8 mouse cellular contexts compared by ENCODE assay signal in genomic region chr11:98794469-98795014, GRCm38 (mm10). TPM values are rescaled to one million over a fixed set of nuclear protein-coding genes. Genes with fewer than 3 reads are reported as not detected.
DNase-seq lines count a peak whose midpoint lies in the region; ATAC-seq and TF ChIP-seq lines count a peak whose summit lies in the region.

No protein-coding gene starts in this region.

- no peaks in the 10 kb centered on the region for H3K27me3 ChIP-seq in thymus, adult 2 months (ENCODE audit: control insufficient read depth, insufficient read depth, low read length)
- no peaks in the 10 kb centered on the region for H3K27me3 ChIP-seq in forebrain, embryonic 15.5 days
- no peaks in the 10 kb centered on the region for H3K27me3 ChIP-seq in hindbrain, embryonic 10.5 days (ENCODE audit: insufficient read depth, poor library complexity, severe bottlenecking)
- no peaks in the 10 kb centered on the region for H3K27me3 ChIP-seq in megakaryocyte, embryonic 14.5 days (replicated peaks)

- peak overlapping the region; percentile 83 for H3K4me2 ChIP-seq in forebrain, embryonic 15.5 days (replicated peaks)

- under 1% methylated on average over 30 of the region's 30 CpGs for WGBS in thymus, adult 2 months
- under 1% methylated on average over 30 of the region's 30 CpGs for WGBS in forebrain, embryonic 15.5 days
- WGBS in hindbrain, embryonic 10.5 days: under 1% methylated on average over 30 of the region's 30 CpGs

- no peak for TF ChIP-seq CTCF in thymus, adult 2 months (IDR thresholded peaks at IDR 0.05; ENCODE audit: borderline replicate concordance, control insufficient read depth, extremely low read depth, insufficient read depth, low read length, poor library complexity)

- DNase-seq in thymus, adult 2 months: no peak
- DNase-seq in thymus, postnatal 14 days: no peak
- peak; percentile 78 for DNase-seq in cerebellum, adult 11 months
- no peak for DNase-seq in hindbrain, embryonic 10.5 days (ENCODE audit: low spot score)
- DNase-seq in layer of hippocampus, postnatal 10 days (ENCODE audit: low spot score in 2 of 2): peak; percentile 78 to 81
- peak; percentile 76 to 80 for DNase-seq in spleen, postnatal 10 days (ENCODE audit: low spot score in 2 of 2)

- H3K4me3 ChIP-seq in thymus, adult 2 months (ENCODE audit: control insufficient read depth, insufficient read depth, low read length): peak overlapping the region; percentile 100
- H3K4me3 ChIP-seq in forebrain, embryonic 15.5 days: peak overlapping the region; percentile 81
- peak overlapping the region; percentile 100 for H3K4me3 ChIP-seq in hindbrain, embryonic 10.5 days
- peak overlapping the region; percentile 99 for H3K4me3 ChIP-seq in megakaryocyte, embryonic 14.5 days (replicated peaks)

- H3K4me1 ChIP-seq in thymus, adult 2 months (replicated peaks; ENCODE audit: control insufficient read depth, insufficient read depth, low read length): peaks cover 15% of the 10 kb centered on the region
- peaks cover 42% of the 10 kb centered on the region for H3K4me1 ChIP-seq in forebrain, embryonic 15.5 days
- H3K4me1 ChIP-seq in hindbrain, embryonic 10.5 days (replicated peaks): peaks cover 58% of the 10 kb centered on the region
- peaks cover 71% of the 10 kb centered on the region for H3K4me1 ChIP-seq in megakaryocyte, embryonic 14.5 days

- TF ChIP-seq POLR2A in thymus, adult 2 months (IDR thresholded peaks at IDR 0.05; ENCODE audit: control insufficient read depth, extremely low read depth, insufficient read depth, low read length, poor library complexity): no peak

- H3K9me3 ChIP-seq in forebrain, embryonic 15.5 days: no peaks in the 10 kb centered on the region
- H3K9me3 ChIP-seq in hindbrain, embryonic 10.5 days: no peaks in the 10 kb centered on the region
- H3K9me3 ChIP-seq in megakaryocyte, embryonic 14.5 days: no peaks in the 10 kb centered on the region

- peak; percentile 64 for ATAC-seq in forebrain, embryonic 15.5 days (replicated peaks)

- peak overlapping the region; percentile 96 for H3K9ac ChIP-seq in forebrain, embryonic 15.5 days (replicated peaks)

- peaks cover 7% of the 10 kb centered on the region for H3K36me3 ChIP-seq in thymus, adult 2 months (ENCODE audit: control insufficient read depth, insufficient read depth, low read length)
- H3K36me3 ChIP-seq in forebrain, embryonic 15.5 days: peaks cover 7% of the 10 kb centered on the region
- H3K36me3 ChIP-seq in hindbrain, embryonic 10.5 days: peaks cover 24% of the 10 kb centered on the region
- H3K36me3 ChIP-seq in megakaryocyte, embryonic 14.5 days (replicated peaks; ENCODE audit: low read length): peaks cover 25% of the 10 kb centered on the region

- peak overlapping the region; percentile 79 for H3K27ac ChIP-seq in thymus, adult 2 months (ENCODE audit: control insufficient read depth, insufficient read depth, low read length)
- H3K27ac ChIP-seq in forebrain, embryonic 15.5 days (replicated peaks): peak overlapping the region; percentile 99
- H3K27ac ChIP-seq in hindbrain, embryonic 10.5 days: peak overlapping the region; percentile 100

RNA-seq across cellular contexts. Expression of gene Msl1, which starts 0.8 kb away (rescaled TPM):
- 50.3 and 66.0 TPM in 2 replicates for polyA plus RNA-seq in thymus, adult 2 months (2012; rRNA removed)
- 30.2 and 31.7 TPM in 2 replicates for polyA plus RNA-seq in forebrain, embryonic 15.5 days (2015; fragmentation: Nextera tagmentation; extraction: Ambion mirVana)
- polyA plus RNA-seq in hindbrain, embryonic 10.5 days (2016; fragmentation: Nextera tagmentation; extraction: Ambion mirVana): 24.4 and 25.2 TPM in 2 replicates
- total RNA-seq in layer of hippocampus, postnatal 10 days (2021): 100 to 1,000 TPM; 147 to 157 TPM
- polyA plus RNA-seq in megakaryocyte, embryonic 14.5 days (2012; ENCODE audit: insufficient read depth, low replicate concordance): 30.0 and 46.8 TPM in 2 replicates

RNA-seq across cellular contexts. Expression of gene Casc3, which starts 10.2 kb away (rescaled TPM):
- 66.5 and 72.2 TPM in 2 replicates for polyA plus RNA-seq in thymus, adult 2 months (2012; rRNA removed)
- 53.5 and 53.9 TPM in 2 replicates for polyA plus RNA-seq in forebrain, embryonic 15.5 days (2015; fragmentation: Nextera tagmentation; extraction: Ambion mirVana)
- polyA plus RNA-seq in hindbrain, embryonic 10.5 days (2016; fragmentation: Nextera tagmentation; extraction: Ambion mirVana): 49.5 and 55.9 TPM in 2 replicates
- 10 to 100 TPM; 65.8 to 66.3 TPM for total RNA-seq in layer of hippocampus, postnatal 10 days (2021)
- 10.6 and 13.2 TPM in 2 replicates for polyA plus RNA-seq in megakaryocyte, embryonic 14.5 days (2012; ENCODE audit: insufficient read depth, low replicate concordance)

RNA-seq across cellular contexts. Expression of gene Nr1d1, which starts 19.4 kb away (rescaled TPM):
- 34.4 and 37.7 TPM in 2 replicates for polyA plus RNA-seq in thymus, adult 2 months (2012; rRNA removed)
- 3.6 TPM in 2 replicates for polyA plus RNA-seq in forebrain, embryonic 15.5 days (2015; fragmentation: Nextera tagmentation; extraction: Ambion mirVana)
- polyA plus RNA-seq in hindbrain, embryonic 10.5 days (2016; fragmentation: Nextera tagmentation; extraction: Ambion mirVana): 1.2 and 1.5 TPM in 2 replicates
- total RNA-seq in layer of hippocampus, postnatal 10 days (2021): 10 to 100 TPM; 39.1 to 41.5 TPM
- 5.6 and 22.1 TPM in 2 replicates for polyA plus RNA-seq in megakaryocyte, embryonic 14.5 days (2012; ENCODE audit: insufficient read depth, low replicate concordance)

RNA-seq across cellular contexts. Expression of gene Rapgefl1, which starts 42.0 kb away (rescaled TPM):
- 8.5 and 11.6 TPM in 2 replicates for polyA plus RNA-seq in thymus, adult 2 months (2012; rRNA removed)
- 4.2 and 5.8 TPM in 2 replicates for polyA plus RNA-seq in forebrain, embryonic 15.5 days (2015; fragmentation: Nextera tagmentation; extraction: Ambion mirVana)
- 1.1 and 2.2 TPM in 2 replicates for polyA plus RNA-seq in hindbrain, embryonic 10.5 days (2016; fragmentation: Nextera tagmentation; extraction: Ambion mirVana)
- total RNA-seq in layer of hippocampus, postnatal 10 days (2021): 100 to 1,000 TPM; 148 to 154 TPM
- polyA plus RNA-seq in megakaryocyte, embryonic 14.5 days (2012; ENCODE audit: insufficient read depth, low replicate concordance): 0.29 TPM in 1 of 2 replicates, not detected in the other

RNA-seq across cellular contexts. Expression of gene Thra, which starts 54.1 kb away (rescaled TPM):
- polyA plus RNA-seq in thymus, adult 2 months (2012; rRNA removed): 36.8 and 41.5 TPM in 2 replicates
- 164 and 166 TPM in 2 replicates for polyA plus RNA-seq in forebrain, embryonic 15.5 days (2015; fragmentation: Nextera tagmentation; extraction: Ambion mirVana)
- 12.8 and 22.2 TPM in 2 replicates for polyA plus RNA-seq in hindbrain, embryonic 10.5 days (2016; fragmentation: Nextera tagmentation; extraction: Ambion mirVana)
- total RNA-seq in layer of hippocampus, postnatal 10 days (2021): 1,000 to 10,000 TPM; 1,331 to 1,411 TPM
- 37.6 and 38.9 TPM in 2 replicates for polyA plus RNA-seq in megakaryocyte, embryonic 14.5 days (2012; ENCODE audit: insufficient read depth, low replicate concordance)

Comparison
In these comparisons a context has a peak if more than half of its experiments do, and no peak if none do; other contexts are left out.
1. DNase-seq: peak in cerebellum, adult 11 months (single experiment), layer of hippocampus, postnatal 10 days (2 of 2) and spleen, postnatal 10 days (2 of 2); none in thymus, adult 2 months (single experiment), thymus, postnatal 14 days (single experiment) and hindbrain, embryonic 10.5 days (single experiment).
2. Peak in every context shown above with its lines, with median percentiles within 50 percentile points of each other: H3K27ac ChIP-seq and H3K4me3 ChIP-seq.